Mouse (Mus musculus) MEL (cell line): ENCODE measurements around the gene Ifit1bl1. TPM values are rescaled to one million over a fixed set of nuclear protein-coding genes. Genes with fewer than 3 reads are reported as not detected.

ENCODE experiments used
- DNase-seq: peaks from one replicate; pipeline ENCODE4 v3.0.0; 2011; ENCODE audit warnings: low read depth, low spot score
- H3K27ac ChIP-seq: 2 replicates; pipeline ENCODE4 v1.5.1; 2012; ENCODE audit warnings: low read depth, mild to moderate bottlenecking, control low read depth, low read length, moderate library complexity; ENCODE audit not compliant: control insufficient read depth
- H3K27me3 ChIP-seq, 2 experiments: fragments of 150-350 bp in 1 of 2; sonication (generic) in 1 of 2; 2 replicates each; pipeline ENCODE4 v1.6.1; 2012; ENCODE audit warnings: low read length in 2 of 2, mild to moderate bottlenecking in 2 of 2, improper control_type of control experiment in 1 of 2, moderate library complexity in 1 of 2; ENCODE audit not compliant: insufficient read depth in 2 of 2, control insufficient read depth in 1 of 2
- H3K36me3 ChIP-seq, 2 experiments: 2 replicates each; pipeline ENCODE4 v1.6.1; 2012 to 2014; ENCODE audit warnings: low read length in 2 of 2, improper control_type of control experiment in 1 of 2, inconsistent platforms in 1 of 2, mild to moderate bottlenecking in 1 of 2; ENCODE audit not compliant: insufficient read depth in 2 of 2, control insufficient read depth in 1 of 2
- H3K4me1 ChIP-seq, 2 experiments: fragments of 150-350 bp in 1 of 2; sonication (generic) in 1 of 2; 2 replicates each; pipeline ENCODE4 v1.6.1; 2012; ENCODE audit warnings: low read length in 2 of 2, improper control_type of control experiment in 1 of 2, mild to moderate bottlenecking in 1 of 2; ENCODE audit not compliant: insufficient read depth in 2 of 2, control insufficient read depth in 1 of 2
- H3K4me3 ChIP-seq, 2 experiments: fragments of 150-350 bp in 1 of 2; sonication (generic) in 1 of 2; 2 replicates each; pipeline ENCODE4 v1.5.1; 2012; ENCODE audit warnings: low read depth in 2 of 2, low read length in 2 of 2, mild to moderate bottlenecking in 2 of 2, moderate library complexity in 2 of 2, control low read depth in 1 of 2, improper control_type of control experiment in 1 of 2; ENCODE audit not compliant: control insufficient read depth in 1 of 2, insufficient read depth in 1 of 2
- H3K79me2 ChIP-seq: 2 replicates; pipeline ENCODE4 v1.6.1; 2012; ENCODE audit warnings: mild to moderate bottlenecking, low read length, moderate library complexity; ENCODE audit not compliant: control insufficient read depth, poor library complexity, insufficient read depth
- H3K9ac ChIP-seq: 2 replicates; pipeline ENCODE4 v1.6.1; 2012; ENCODE audit warnings: low read depth, mild to moderate bottlenecking, control low read depth, low read length, moderate library complexity; ENCODE audit not compliant: control insufficient read depth, poor library complexity, severe bottlenecking
- H3K9me3 ChIP-seq: fragments of 150-350 bp; sonication (generic); replicated peaks from 2 replicates; pipeline ENCODE4 v1.6.1; 2012; ENCODE audit warnings: mild to moderate bottlenecking, low read length, improper control_type of control experiment, moderate library complexity; ENCODE audit not compliant: insufficient read depth
- BHLHE40 ChIP-seq: IDR thresholded peaks from 2 replicates; pipeline ENCODE4 v1.6.1; 2012; ENCODE audit warnings: low read depth, mild to moderate bottlenecking, inconsistent platforms, low read length, improper control_type of control experiment, borderline replicate concordance
- CTCF ChIP-seq, 3 experiments: IDR thresholded peaks in 2 of 3; conservative IDR thresholded peaks in 1 of 3; 2 replicates each; pipeline ENCODE4 v1.5.1; 2011 to 2012; ENCODE audit warnings: low read length in 3 of 3, low read depth in 2 of 3, mild to moderate bottlenecking in 2 of 3, improper control_type of control experiment in 1 of 3, inconsistent platforms in 1 of 3, mixed read lengths in 1 of 3, moderate library complexity in 1 of 3; ENCODE audit not compliant: control insufficient read depth in 1 of 3, insufficient read depth in 1 of 3, poor library complexity in 1 of 3, severe bottlenecking in 1 of 3
- E2F4 ChIP-seq: IDR thresholded peaks from 2 replicates; pipeline ENCODE4 v1.6.1; 2011; ENCODE audit warnings: low read depth, low read length, improper control_type of control experiment, borderline replicate concordance
- ELF1 ChIP-seq: IDR thresholded peaks from 2 replicates; pipeline ENCODE4 v1.6.1; 2014; ENCODE audit warnings: low read depth, mild to moderate bottlenecking, inconsistent platforms, low read length, improper control_type of control experiment, moderate library complexity
- EP300 ChIP-seq, 2 experiments: IDR thresholded peaks; 2 replicates each; pipeline ENCODE4 v1.6.1; 2011; ENCODE audit warnings: improper control_type of control experiment in 2 of 2, low read length in 2 of 2, low read depth in 1 of 2, mild to moderate bottlenecking in 1 of 2
- ETS1 ChIP-seq: IDR thresholded peaks from 2 replicates; pipeline ENCODE4 v1.6.1; 2012; ENCODE audit warnings: low read depth, mild to moderate bottlenecking, inconsistent platforms, low read length, improper control_type of control experiment, moderate library complexity
- GABPA ChIP-seq: IDR thresholded peaks from 2 replicates; pipeline ENCODE4 v1.6.1; 2012; ENCODE audit warnings: low read depth, mild to moderate bottlenecking, inconsistent platforms, low read length, improper control_type of control experiment, moderate library complexity
- GATA1 ChIP-seq: IDR thresholded peaks from 2 replicates; pipeline ENCODE4 v1.6.1; 2011; ENCODE audit warnings: low read depth, low read length, improper control_type of control experiment
- JUND ChIP-seq: IDR thresholded peaks from 2 replicates; pipeline ENCODE4 v1.6.1; 2011; ENCODE audit warnings: low read depth, mild to moderate bottlenecking, improper control_type of control experiment, low read length
- KAT2A ChIP-seq: conservative IDR thresholded peaks from 2 replicates; pipeline ENCODE4 v1.6.1; 2012; ENCODE audit warnings: low read depth, low read length, improper control_type of control experiment, inconsistent platforms
- MAFK ChIP-seq: IDR thresholded peaks from 2 replicates; pipeline ENCODE4 v1.6.1; 2011; ENCODE audit warnings: low read depth, mild to moderate bottlenecking, low read length, improper control_type of control experiment, borderline replicate concordance
- MAZ ChIP-seq: IDR thresholded peaks from 2 replicates; pipeline ENCODE4 v1.6.1; 2012; ENCODE audit warnings: low read depth, mild to moderate bottlenecking, inconsistent platforms, low read length, improper control_type of control experiment
- MXI1 ChIP-seq: IDR thresholded peaks from 2 replicates; pipeline ENCODE4 v1.6.1; 2011; ENCODE audit warnings: mild to moderate bottlenecking, low read depth, low read length, improper control_type of control experiment
- MYB ChIP-seq: IDR thresholded peaks from 2 replicates; pipeline ENCODE4 v1.6.1; 2011; ENCODE audit warnings: mild to moderate bottlenecking, low read depth, low read length, improper control_type of control experiment
- MYC ChIP-seq: IDR thresholded peaks from 2 replicates; pipeline ENCODE4 v1.6.1; 2011; ENCODE audit warnings: low read depth, mild to moderate bottlenecking, low read length, improper control_type of control experiment, moderate library complexity
- NELFE ChIP-seq: IDR thresholded peaks from 2 replicates; pipeline ENCODE4 v1.6.1; 2011; ENCODE audit warnings: low read depth, low read length, improper control_type of control experiment
- NRF1 ChIP-seq: IDR thresholded peaks from 2 replicates; pipeline ENCODE4 v1.6.1; 2014; ENCODE audit warnings: low read depth, mild to moderate bottlenecking, inconsistent platforms, low read length, improper control_type of control experiment, moderate library complexity; ENCODE audit not compliant: poor library complexity, insufficient read depth, severe bottlenecking
- POLR2A ChIP-seq, 2 experiments: IDR thresholded peaks; 2 replicates each; pipeline ENCODE4 v1.6.1; 2011 to 2012; ENCODE audit warnings: low read length in 2 of 2, mild to moderate bottlenecking in 2 of 2, control low read depth in 1 of 2, improper control_type of control experiment in 1 of 2, low read depth in 1 of 2, moderate library complexity in 1 of 2; ENCODE audit not compliant: control insufficient read depth in 1 of 2, insufficient read depth in 1 of 2, poor library complexity in 1 of 2
- POLR2AphosphoS2 ChIP-seq: IDR thresholded peaks from 2 replicates; pipeline ENCODE4 v1.6.1; 2011; ENCODE audit warnings: low read length, improper control_type of control experiment
- POLR2AphosphoS5 ChIP-seq: IDR thresholded peaks from 2 replicates; pipeline ENCODE4 v1.6.1; 2012; ENCODE audit warnings: low read depth, borderline replicate concordance, mild to moderate bottlenecking, inconsistent platforms, low read length, moderate library complexity, mixed read lengths
- RAD21 ChIP-seq: IDR thresholded peaks from 2 replicates; pipeline ENCODE4 v1.6.1; 2011; ENCODE audit warnings: mild to moderate bottlenecking, low read depth, low read length, improper control_type of control experiment
- RCOR1 ChIP-seq: IDR thresholded peaks from 2 replicates; pipeline ENCODE4 v1.6.1; 2012; ENCODE audit warnings: low read depth, mild to moderate bottlenecking, inconsistent platforms, low read length, improper control_type of control experiment
- SIN3A ChIP-seq: IDR thresholded peaks from 2 replicates; pipeline ENCODE4 v1.6.1; 2012; ENCODE audit warnings: low read length, improper control_type of control experiment, inconsistent platforms
- SMC3 ChIP-seq: IDR thresholded peaks from 2 replicates; pipeline ENCODE4 v1.6.1; 2011; ENCODE audit warnings: low read depth, low read length, improper control_type of control experiment
- TAL1 ChIP-seq: IDR thresholded peaks from 2 replicates; pipeline ENCODE4 v1.6.1; 2012; ENCODE audit warnings: mild to moderate bottlenecking, inconsistent platforms, low read length, moderate library complexity, mixed read lengths
- TBP ChIP-seq: IDR thresholded peaks from 2 replicates; pipeline ENCODE4 v1.8.0; 2011; ENCODE audit warnings: low read depth, low read length, improper control_type of control experiment
- TCF12 ChIP-seq: IDR thresholded peaks from 2 replicates; pipeline ENCODE4 v1.6.1; 2014; ENCODE audit warnings: low read depth, mild to moderate bottlenecking, inconsistent platforms, low read length, improper control_type of control experiment, moderate library complexity
- UBTF ChIP-seq: IDR thresholded peaks from 2 replicates; pipeline ENCODE4 v1.6.1; 2012; ENCODE audit warnings: low read depth, mild to moderate bottlenecking, inconsistent platforms, low read length, improper control_type of control experiment, moderate library complexity, borderline replicate concordance; ENCODE audit not compliant: insufficient read depth
- USF1 ChIP-seq: IDR thresholded peaks from 2 replicates; pipeline ENCODE4 v1.6.1; 2014; ENCODE audit warnings: low read depth, mild to moderate bottlenecking, inconsistent platforms, low read length, improper control_type of control experiment, moderate library complexity
- USF2 ChIP-seq, 2 experiments: IDR thresholded peaks; 2 replicates each; pipeline ENCODE4 v1.6.1; 2011 to 2012; ENCODE audit warnings: improper control_type of control experiment in 2 of 2, low read length in 2 of 2, borderline replicate concordance in 1 of 2, inconsistent platforms in 1 of 2, low read depth in 1 of 2, mild to moderate bottlenecking in 1 of 2; ENCODE audit not compliant: insufficient read depth in 1 of 2
- ZC3H11A ChIP-seq: IDR thresholded peaks from 2 replicates; pipeline ENCODE4 v1.6.1; 2012; ENCODE audit warnings: low read depth, mild to moderate bottlenecking, inconsistent platforms, low read length, improper control_type of control experiment
- ZKSCAN1 ChIP-seq: IDR thresholded peaks from 2 replicates; pipeline ENCODE4 v1.6.1; 2012; ENCODE audit warnings: low read depth, mild to moderate bottlenecking, inconsistent platforms, low read length, improper control_type of control experiment, moderate library complexity
- ZMIZ1 ChIP-seq: IDR thresholded peaks from 2 replicates; pipeline ENCODE4 v1.6.1; 2012; ENCODE audit warnings: low read depth, mild to moderate bottlenecking, inconsistent platforms, low read length, improper control_type of control experiment, moderate library complexity
- polyA plus RNA-seq, 2 experiments: library from polyadenylated mRNA; stranded (reverse) in 1 of 2; unstranded in 1 of 2; fragments of >175 nt in 1 of 2; fragments of >200 nt in 1 of 2; gene quantifications; 2 replicates each; pipeline versions ENCODE4 v1.2.1 to v1.2.4; 2012; ENCODE audit warnings: low replicate concordance in 2 of 2, low read depth in 1 of 2; ENCODE audit not compliant: insufficient read length in 2 of 2, insufficient read depth in 1 of 2, missing spikeins in 1 of 2
- total RNA-seq: library from RNA; depleted of rRNA; stranded (reverse); fragments of 300-350 nt; gene quantifications from 2 replicates; pipeline ENCODE4 v1.2.3, GENCODE M21; 2012

Gene Ifit1bl1
- total and polyA plus RNA-seq, 3 experiments: 0.08 TPM; not detected in 2

DNA sequence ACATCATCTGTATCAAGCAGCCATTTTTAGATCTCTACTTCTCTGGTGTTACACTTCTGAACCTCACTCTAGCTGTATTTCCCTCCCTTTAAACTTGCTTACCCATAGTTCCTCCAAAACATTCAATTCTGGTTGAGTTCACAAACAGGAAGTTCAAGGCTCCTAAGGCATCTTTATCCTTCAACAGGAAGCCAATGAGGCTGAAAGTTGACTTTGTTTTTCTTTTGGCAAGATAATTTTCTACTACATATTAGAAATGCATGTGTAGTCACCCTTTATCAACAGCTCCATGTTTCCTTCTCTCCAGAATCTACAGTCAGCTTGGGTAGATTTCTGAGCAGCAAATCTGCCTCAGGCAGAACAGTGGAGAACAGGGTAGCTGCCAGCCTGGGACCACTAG lies 39.2 kb downstream of the Ifit1bl1 start (continued):
- TF ChIP-seq MYC (0 out of 2 replicates have a peak, but pooled peaks have one; percentile 51), POLR2AphosphoS2 (no peak), MYB (no peak), JUND (no peak), ETS1 (peak; percentile 67), UBTF (no peak), GABPA (no peak), E2F4 (no peak), GATA1 (peak; percentile 84), BHLHE40 (peak; percentile 65; the same call in 1 of the 2 replicates), ZC3H11A (no peak), USF1 (no peak), MAZ (no peak), RAD21 (no peak), TBP (0 out of 2 replicates have a peak, but pooled peaks have one; percentile 42), SMC3 (no peak), POLR2A (IDR thresholded peaks at IDR 0.05; ENCODE audit: control insufficient read depth in 1 of 2, insufficient read depth in 1 of 2, low read depth in 1 of 2, low read length in 2 of 2, poor library complexity in 1 of 2) (no peak), SIN3A (peak; percentile 63), ZKSCAN1 (no peak), RCOR1 (peak; percentile 69), TCF12 (peak; percentile 65; the same call in 1 of the 2 replicates), KAT2A (no peak)

DNA sequence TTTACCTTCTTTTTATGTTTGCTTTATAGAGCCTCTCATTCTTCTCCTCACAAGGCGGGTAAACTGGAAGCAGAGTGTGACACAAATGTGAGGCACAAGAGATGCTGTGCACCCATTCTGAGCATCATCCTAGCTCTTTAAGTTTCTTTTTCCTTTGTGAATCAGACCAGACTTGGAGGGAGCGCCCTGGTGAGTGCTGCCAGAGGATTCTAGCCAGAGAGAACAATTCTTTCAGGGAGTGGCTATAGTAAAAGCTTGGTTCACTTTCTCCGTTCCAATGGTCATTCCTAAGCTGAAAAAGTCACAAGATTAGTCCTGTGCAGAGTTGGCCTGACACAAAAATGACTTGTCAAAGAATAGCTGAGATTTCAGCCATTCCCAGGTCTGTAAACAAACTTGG lies 45.1 kb downstream of the Ifit1bl1 start:
- H3K9ac ChIP-seq: no peak overlapping the region
- H3K27ac ChIP-seq: no peak overlapping the region
- DNase-seq: no peak

More for the DNA sequence above, 45.1 kb downstream of the Ifit1bl1 start:
- Histone ChIP-seq H3K4me3 (no peak overlapping the region), H3K4me1 (peaks cover 0 to 7% of the 10 kb centered on the region in 2 experiments; a peak in 2 of 4 replicates), H3K9me3 (no peaks in the 10 kb centered on the region)
- TF ChIP-seq NRF1: no peak
- TF ChIP-seq ZMIZ1: no peak
- no peak for TF ChIP-seq TCF12
- TF ChIP-seq POLR2AphosphoS2: no peak
- TF ChIP-seq MAFK: no peak
- TF ChIP-seq EP300 (IDR thresholded peaks at IDR 0.05; ENCODE audit: low read depth in 1 of 2, low read length in 2 of 2): no peak
- no peak for TF ChIP-seq USF2 (IDR thresholded peaks at IDR 0.05; ENCODE audit: borderline replicate concordance in 1 of 2, insufficient read depth in 1 of 2, low read depth in 1 of 2, low read length in 2 of 2)
- TF ChIP-seq NELFE: no peak
- TF ChIP-seq ELF1: no peak
- no peak for TF ChIP-seq TAL1
- TF ChIP-seq MYB: no peak
- TF ChIP-seq TBP: no peak
- no peak for TF ChIP-seq MXI1
- no peak for TF ChIP-seq POLR2AphosphoS5
- no peak for TF ChIP-seq CTCF (IDR thresholded peaks at IDR 0.05 in 2 of 3, conservative IDR thresholded peaks at IDR 0.05 in 1 of 3; ENCODE audit: control insufficient read depth in 1 of 3, insufficient read depth in 1 of 3, low read depth in 2 of 3, low read length in 3 of 3, poor library complexity in 1 of 3, severe bottlenecking in 1 of 3)
- TF ChIP-seq BHLHE40: no peak
- TF ChIP-seq, all 39 proteins: peak for 0
- Histone ChIP-seq H3K36me3 (peaks cover 0 to 5% of the 10 kb centered on the region in 2 experiments; a peak in 2 of 4 replicates), H3K27me3 (no peaks in the 10 kb centered on the region), H3K79me2 (no peaks in the 10 kb centered on the region)
